Mouse (Mus musculus): ENCODE results near the gene Med11. TPM values are rescaled to one million over a fixed set of nuclear protein-coding genes. Genes with fewer than 3 reads are reported as not detected.
"Not testable (repeated sequence)": the region's sequence is repeated elsewhere in the genome, so short reads cannot be mapped to it uniquely, and the experiment has no call there.

The Med11 gene
- 1.1 and 2.3 TPM in 2 replicates for polyA plus RNA-seq (2012)

GRCm38 (mm10) chr11:70451797-70452498, at the start of gene Med11:
Med11 (plus strand) TSS chr11:70451919.
- Histone ChIP-seq H3K9me3 (ENCODE audit: control insufficient read depth, low read length) (no peaks in the 10 kb centered on the region), H3K36me3 (ENCODE audit: control insufficient read depth) (peaks cover 10% of the 10 kb centered on the region), H3K4me1 (ENCODE audit: control insufficient read depth) (peaks cover 29% of the 10 kb centered on the region), H3K27me3 (ENCODE audit: control insufficient read depth) (no peaks in the 10 kb centered on the region), H3K4me3 (replicated peaks) (peak within 1 kb of the TSS; percentile 69)
- TF ChIP-seq TAL1 (IDR thresholded peaks at IDR 0.05; ENCODE audit: low read length) (no peak), GATA1 (IDR thresholded peaks at IDR 0.05; ENCODE audit: low read length) (no peak)

GRCm38 (mm10) chr11:70403598-70403997, 48.1 kb upstream of the Med11 start:
- Histone ChIP-seq H3K9me3 (ENCODE audit: control insufficient read depth, low read length) (no peaks in the 10 kb centered on the region), H3K4me3 (replicated peaks) (no peak overlapping the region), H3K36me3 (ENCODE audit: control insufficient read depth) (peaks cover 82% of the 10 kb centered on the region), H3K4me1 (ENCODE audit: control insufficient read depth) (peaks cover 14% of the 10 kb centered on the region), H3K27me3 (ENCODE audit: control insufficient read depth) (no peaks in the 10 kb centered on the region)
- TF ChIP-seq GATA1 (IDR thresholded peaks at IDR 0.05; ENCODE audit: low read length) (no peak), TAL1 (IDR thresholded peaks at IDR 0.05; ENCODE audit: low read length) (no peak)

DNA sequence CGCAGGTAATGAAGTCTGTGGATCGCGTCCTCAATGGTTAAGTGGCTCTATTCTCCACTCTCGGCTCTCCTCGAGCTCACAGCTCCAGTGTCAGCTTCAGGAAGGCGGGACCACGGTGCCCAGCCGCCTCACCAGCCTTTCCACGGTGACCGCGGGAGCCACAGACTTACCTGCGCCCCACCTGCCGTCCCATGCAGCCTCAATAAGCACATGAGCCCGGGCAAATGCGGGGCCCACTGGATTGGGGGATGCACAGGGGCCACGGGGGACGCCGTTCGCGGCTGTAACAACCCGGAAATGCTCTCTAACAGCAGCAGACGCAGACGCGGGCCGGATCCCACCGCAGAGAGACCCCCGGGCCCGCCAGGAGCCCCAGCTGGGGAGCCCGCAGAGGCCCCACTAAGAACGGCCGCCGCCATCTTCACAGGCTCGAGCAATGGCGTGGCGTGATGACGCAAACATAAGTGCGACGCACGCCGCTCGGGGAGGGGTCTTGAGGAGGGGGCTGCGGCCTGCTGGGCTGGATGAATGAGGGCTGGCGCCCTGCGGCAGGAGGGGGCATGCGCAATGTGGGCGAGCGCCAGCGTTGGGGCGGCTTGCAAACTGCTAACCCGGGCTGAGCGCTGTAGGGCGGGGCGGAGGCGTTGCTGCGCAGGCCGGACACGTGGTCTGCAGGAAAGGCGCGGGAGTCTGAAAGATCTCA, 42.0 kb upstream of the Med11 start, which contains the start of gene Pelp1:
Gene Pelp1, minus strand, starts transcription at position 438 of the 703 bp plus-strand sequence.
- TF ChIP-seq GATA1 (IDR thresholded peaks at IDR 0.05; ENCODE audit: low read length) (no peak), TAL1 (IDR thresholded peaks at IDR 0.05; ENCODE audit: low read length) (no peak)
- Histone ChIP-seq H3K4me3 (replicated peaks) (peak within 1 kb of the TSS; percentile 94), H3K27me3 (ENCODE audit: control insufficient read depth) (no peaks in the 10 kb centered on the region; the same call in 1 of the 2 replicates), H3K36me3 (ENCODE audit: control insufficient read depth) (peaks cover 28% of the 10 kb centered on the region), H3K4me1 (ENCODE audit: control insufficient read depth) (peaks cover 36% of the 10 kb centered on the region), H3K9me3 (ENCODE audit: control insufficient read depth, low read length) (no peaks in the 10 kb centered on the region)

DNA sequence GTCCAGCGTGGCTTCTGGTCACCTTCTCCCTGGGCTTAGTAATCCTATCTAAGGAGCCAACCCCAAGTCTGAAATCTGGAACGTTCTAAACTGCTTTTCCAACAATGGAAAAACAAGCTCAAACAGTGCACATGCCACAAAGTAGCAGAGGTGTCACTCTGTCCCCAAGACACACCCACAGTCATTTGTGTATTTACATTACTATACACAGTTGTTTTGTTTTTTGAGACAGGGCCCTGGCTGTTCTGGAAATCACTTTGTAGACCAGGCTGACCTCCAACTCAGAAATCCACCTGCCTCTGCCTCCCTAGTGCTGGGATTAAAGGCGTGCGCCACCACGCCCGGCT, 41.4 kb upstream of the Med11 start:
- H3K36me3 ChIP-seq (ENCODE audit: control insufficient read depth) = peaks cover 23% of the 10 kb centered on the region
- H3K27me3 ChIP-seq (ENCODE audit: control insufficient read depth) = no peaks in the 10 kb centered on the region; the same call in 1 of the 2 replicates
- TF ChIP-seq GATA1 (IDR thresholded peaks at IDR 0.05; ENCODE audit: low read length) (no peak), TAL1 (IDR thresholded peaks at IDR 0.05; ENCODE audit: low read length) (no peak)
- H3K9me3 ChIP-seq (ENCODE audit: control insufficient read depth, low read length) = no peaks in the 10 kb centered on the region
- peak overlapping the region; percentile 94 for H3K4me3 ChIP-seq (replicated peaks)
- H3K4me1 ChIP-seq (ENCODE audit: control insufficient read depth) = peaks cover 36% of the 10 kb centered on the region

DNA sequence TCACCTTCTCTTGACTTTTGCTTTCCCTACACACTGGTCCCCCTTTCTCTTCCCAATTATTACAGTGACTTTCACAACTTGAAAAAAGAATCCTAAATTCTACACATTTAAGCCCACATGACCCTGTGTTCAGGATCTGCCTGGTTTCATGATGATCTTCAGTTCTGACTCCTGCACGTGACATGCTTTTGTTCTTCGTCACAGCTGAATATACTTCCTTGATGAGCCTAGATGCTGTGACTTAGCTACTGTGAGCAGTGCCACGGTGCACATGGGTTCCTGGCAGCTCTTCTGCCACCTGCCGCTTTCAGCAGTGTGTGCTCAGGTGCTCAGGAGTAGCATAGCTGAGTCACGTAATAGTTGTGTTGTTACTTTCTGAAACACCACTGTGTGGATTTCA, 39.1 kb upstream of the Med11 start:
- Histone ChIP-seq H3K9me3 (ENCODE audit: control insufficient read depth, low read length) (no peaks in the 10 kb centered on the region), H3K4me1 (ENCODE audit: control insufficient read depth) (peaks cover 31% of the 10 kb centered on the region), H3K36me3 (ENCODE audit: control insufficient read depth) (peaks cover 1% of the 10 kb centered on the region), H3K27me3 (ENCODE audit: control insufficient read depth) (no peaks in the 10 kb centered on the region; the same call in 1 of the 2 replicates), H3K4me3 (replicated peaks) (no peak overlapping the region)
- no peak for TF ChIP-seq TAL1 (IDR thresholded peaks at IDR 0.05; ENCODE audit: low read length)
- no peak for TF ChIP-seq GATA1 (IDR thresholded peaks at IDR 0.05; ENCODE audit: low read length)

GRCm38 (mm10) chr11:70413961-70414360, 37.8 kb upstream of the Med11 start:
- H3K4me3 ChIP-seq (replicated peaks) = no peak overlapping the region
- peaks cover 19% of the 10 kb centered on the region for H3K4me1 ChIP-seq (ENCODE audit: control insufficient read depth)
- H3K9me3 ChIP-seq (ENCODE audit: control insufficient read depth, low read length) = no peaks in the 10 kb centered on the region
- no peaks in the 10 kb centered on the region; the same call in 1 of the 2 replicates for H3K27me3 ChIP-seq (ENCODE audit: control insufficient read depth)
- no peaks in the 10 kb centered on the region for H3K36me3 ChIP-seq (ENCODE audit: control insufficient read depth)
- TF ChIP-seq TAL1 (IDR thresholded peaks at IDR 0.05; ENCODE audit: low read length) (no peak), GATA1 (IDR thresholded peaks at IDR 0.05; ENCODE audit: low read length) (no peak)

DNA sequence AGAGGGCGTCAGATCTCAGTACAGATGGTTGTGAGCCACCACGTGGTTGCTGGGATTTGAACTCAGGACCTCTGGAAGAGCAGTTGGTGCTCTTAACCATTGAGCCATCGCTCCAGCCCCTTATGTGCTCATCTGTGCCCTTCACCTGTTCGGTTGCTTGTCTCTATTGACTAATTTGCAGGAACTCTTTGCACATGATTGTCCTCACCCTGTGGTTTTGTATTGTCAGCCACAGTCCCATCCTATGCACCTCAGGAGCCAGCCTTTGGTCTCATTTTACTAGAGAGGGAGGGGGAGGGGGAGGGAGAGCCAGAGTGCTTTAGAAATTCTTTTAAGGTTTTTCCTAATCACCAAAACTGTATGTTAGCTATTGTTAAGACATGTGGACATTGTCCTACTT, 33.5 kb upstream of the Med11 start:
- Histone ChIP-seq H3K4me1 (ENCODE audit: control insufficient read depth) (peaks cover 2% of the 10 kb centered on the region), H3K36me3 (ENCODE audit: control insufficient read depth) (no peaks in the 10 kb centered on the region), H3K27me3 (ENCODE audit: control insufficient read depth) (no peaks in the 10 kb centered on the region; the same call in 1 of the 2 replicates), H3K4me3 (replicated peaks) (no peak overlapping the region), H3K9me3 (ENCODE audit: control insufficient read depth, low read length) (no peaks in the 10 kb centered on the region)
- TF ChIP-seq TAL1 (IDR thresholded peaks at IDR 0.05; ENCODE audit: low read length) (no peak), GATA1 (IDR thresholded peaks at IDR 0.05; ENCODE audit: low read length) (no peak)

DNA sequence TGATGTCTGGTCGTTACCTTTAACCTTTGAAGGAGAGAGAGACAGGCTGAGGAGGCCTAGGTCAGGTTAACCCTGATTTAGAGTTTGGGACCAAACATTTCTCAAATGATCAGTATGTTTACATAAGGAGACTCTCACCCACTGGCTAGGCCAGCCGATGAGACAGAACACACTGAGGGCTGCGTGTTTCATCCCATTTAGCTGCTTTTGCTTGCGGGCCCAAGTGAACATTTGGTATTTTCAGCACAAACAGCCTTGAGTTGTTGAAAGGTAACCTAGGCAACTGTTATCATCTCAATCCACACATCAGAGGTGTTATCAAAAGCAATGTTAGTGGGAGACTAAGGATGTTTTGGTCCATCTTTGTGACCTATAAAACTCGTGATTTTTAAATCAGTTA, 32.2 kb upstream of the Med11 start:
- Histone ChIP-seq H3K4me1 (ENCODE audit: control insufficient read depth) (peaks cover 2% of the 10 kb centered on the region), H3K9me3 (ENCODE audit: control insufficient read depth, low read length) (no peaks in the 10 kb centered on the region), H3K36me3 (ENCODE audit: control insufficient read depth) (no peaks in the 10 kb centered on the region), H3K27me3 (ENCODE audit: control insufficient read depth) (no peaks in the 10 kb centered on the region; the same call in 1 of the 2 replicates), H3K4me3 (replicated peaks) (no peak overlapping the region)
- TF ChIP-seq GATA1 (IDR thresholded peaks at IDR 0.05; ENCODE audit: low read length) (no peak), TAL1 (IDR thresholded peaks at IDR 0.05; ENCODE audit: low read length) (no peak)

DNA sequence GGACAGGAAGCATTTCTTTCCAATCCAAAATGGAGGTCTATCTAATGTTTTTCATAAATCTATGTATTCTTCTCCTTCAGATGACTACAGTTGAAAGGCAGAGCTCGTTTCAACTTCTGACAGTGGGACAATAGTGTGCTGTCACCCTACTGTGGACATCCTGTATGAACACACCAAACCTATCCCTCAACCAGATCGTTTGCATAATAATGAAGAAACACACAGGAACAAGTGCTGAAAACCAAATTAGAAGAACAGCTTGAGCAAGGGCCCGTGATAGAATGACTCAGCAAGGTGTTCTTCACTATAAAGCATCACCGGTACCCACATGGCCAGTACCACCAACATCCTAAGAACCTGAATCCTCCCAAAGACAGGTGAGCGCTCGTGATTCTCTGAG, 25.1 kb upstream of the Med11 start:
- H3K36me3 ChIP-seq (ENCODE audit: control insufficient read depth); H3K9me3 ChIP-seq (ENCODE audit: control insufficient read depth, low read length); H3K4me1 ChIP-seq (ENCODE audit: control insufficient read depth); H3K27me3 ChIP-seq (ENCODE audit: control insufficient read depth); H3K4me3 ChIP-seq (replicated peaks): not testable (repeated sequence)
